Mouse (Mus musculus): ENCODE results near the gene Vps25. TPM values are rescaled to one million over a fixed set of nuclear protein-coding genes. Genes with fewer than 3 reads are reported as not detected.

Gene Vps25
- total RNA-seq, 2 experiments from 2014 or later: 40.2 to 53.4 TPM

DNA sequence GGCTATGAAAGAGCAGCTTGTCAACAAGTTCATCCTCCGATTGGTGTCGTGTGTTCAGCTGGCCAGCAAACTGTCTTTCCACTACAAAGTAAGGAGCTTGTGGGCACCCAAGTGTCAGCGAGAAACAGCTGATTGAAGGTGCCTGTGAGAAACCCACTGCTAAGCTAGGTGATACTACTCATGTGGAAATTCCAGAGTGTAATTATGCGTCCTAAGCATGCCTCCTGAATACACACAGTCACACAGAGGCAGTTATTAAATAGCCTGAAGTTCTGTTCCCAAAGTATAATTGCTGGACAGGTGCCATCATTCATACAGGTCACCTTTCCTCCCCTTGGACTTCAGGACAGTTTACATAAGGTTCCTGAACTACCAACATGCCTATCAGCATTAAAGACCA lies 30.3 kb downstream of the Vps25 start:
- DNase-seq: no peak
- TF ChIP-seq CTCF (IDR thresholded peaks at IDR 0.05): no peak

GRCm38 (mm10) chr11:101287306-101287705 lies 33.8 kb downstream of the Vps25 start:
- DNase-seq: no peak
- Histone ChIP-seq H3K27ac (no peak overlapping the region), H3K4me3 (no peak overlapping the region)
- TF ChIP-seq CTCF (IDR thresholded peaks at IDR 0.05): no peak
- intact Hi-C loops (cut with DNase I): no loop called here

More for the DNA sequence above, 30.3 kb downstream of the Vps25 start:
- intact Hi-C loops (cut with DNase I): no loop called here
- H3K4me3 ChIP-seq: no peak overlapping the region
- no peak overlapping the region for H3K27ac ChIP-seq

DNA sequence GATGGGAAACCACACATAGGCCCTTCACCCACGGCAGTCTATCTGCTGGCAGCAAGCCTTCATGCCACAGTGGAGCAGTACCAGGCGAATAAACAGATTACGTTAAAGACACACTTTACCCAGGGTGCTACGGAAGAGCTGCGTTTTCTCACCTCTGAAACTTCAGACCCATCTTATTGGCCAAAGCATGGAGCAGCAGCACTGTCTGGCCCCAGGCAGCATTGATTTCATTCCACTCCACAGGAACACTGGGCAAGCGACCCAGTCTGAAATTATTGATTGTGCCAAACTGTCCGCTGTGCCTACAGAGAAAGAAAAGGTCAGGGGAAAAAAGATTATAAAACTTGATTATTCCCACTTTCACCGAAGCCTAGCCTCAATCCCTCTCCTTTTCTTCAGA lies 37.7 kb downstream of the Vps25 start:
- H3K4me3 ChIP-seq: no peak overlapping the region
- DNase-seq: no peak
- TF ChIP-seq CTCF (IDR thresholded peaks at IDR 0.05): no peak
- H3K27ac ChIP-seq: no peak overlapping the region
- intact Hi-C loops (cut with DNase I): no loop called here

DNA sequence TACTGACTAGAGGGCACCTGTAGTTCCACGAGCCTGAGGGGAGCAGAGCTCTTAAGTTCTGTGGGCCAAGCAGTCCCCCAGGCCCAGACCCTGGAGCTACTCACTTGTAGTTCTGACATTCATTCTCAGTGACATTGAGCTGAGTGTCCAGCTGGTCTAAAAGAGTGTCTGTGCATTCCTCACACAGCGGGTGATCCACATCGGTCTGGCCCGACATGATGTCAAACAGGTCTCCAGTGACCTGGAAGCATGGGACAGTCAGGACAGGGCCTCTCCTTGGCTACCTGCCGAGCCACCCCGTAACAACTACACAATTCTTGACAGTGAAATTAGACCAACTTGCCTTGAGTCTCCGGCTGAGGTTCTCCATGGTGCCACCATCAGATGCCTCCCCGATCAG lies 41.7 kb downstream of the Vps25 start:
- no peak for DNase-seq
- Histone ChIP-seq H3K27ac (no peak overlapping the region), H3K4me3 (no peak overlapping the region)
- intact Hi-C loops (cut with DNase I): no loop called here
- TF ChIP-seq CTCF (IDR thresholded peaks at IDR 0.05): no peak

GRCm38 (mm10) chr11:101300881-101301280 lies 47.4 kb downstream of the Vps25 start:
- no peak overlapping the region for H3K27ac ChIP-seq
- intact Hi-C loops (cut with DNase I): loop anchor here (5.0 kb wide), 1 partner anchor 49 kb away; the partner anchor contains the start of gene Vps25
- TF ChIP-seq CTCF (IDR thresholded peaks at IDR 0.05): no peak
- peak overlapping the region; percentile 91 for H3K4me3 ChIP-seq
- DNase-seq: no peak

GRCm38 (mm10) chr11:101301299-101302003 lies 47.9 kb downstream of the Vps25 start:
- intact Hi-C loops (cut with DNase I): loop anchor here (1.0 to 5.0 kb wide), 2 partner anchors 49 to 90 kb away; partner anchors contain the start of gene Vps25
- no peak for DNase-seq
- no peak for TF ChIP-seq CTCF (IDR thresholded peaks at IDR 0.05)
- peak overlapping the region; percentile 91 for H3K4me3 ChIP-seq
- H3K27ac ChIP-seq: peak overlapping the region; percentile 94

- peak; percentile 98 for DNase-seq
- H3K4me3 ChIP-seq: peak within 1 kb of the TSS; percentile 91
- TF ChIP-seq CTCF (IDR thresholded peaks at IDR 0.05): peak; percentile 97
- peak within 1 kb of the TSS; percentile 94 for H3K27ac ChIP-seq
- intact Hi-C loops (cut with DNase I): loop anchor here (1.0 to 5.0 kb wide), 2 partner anchors 50 to 91 kb away; partner anchors contain the start of gene Vps25
Observed at GRCm38 (mm10) chr11:101302004-101302798, 48.7 kb downstream of the Vps25 start, which contains the start of gene Becn1. TSS of gene Becn1 (minus strand) at chr11:101302286.

- intact Hi-C loops (cut with DNase I): no loop called here
- no peak for DNase-seq
- H3K4me3 ChIP-seq: no peak overlapping the region
- TF ChIP-seq CTCF (IDR thresholded peaks at IDR 0.05): no peak
- H3K27ac ChIP-seq: no peak overlapping the region
Observed at GRCm38 (mm10) chr11:101307744-101308143, 54.2 kb downstream of the Vps25 start.

Other genes starting within 250 kb of the Vps25 start
- 10 to 100 TPM; 59.6 to 65.2 TPM for gene Atp6v0a1, start 244.3 kb upstream of the Vps25 start, total RNA-seq (2021)
- 1 to 10 TPM; 3.3 to 4.1 TPM for gene Naglu, start 183.7 kb upstream of the Vps25 start, total RNA-seq (2021)
- under 1 TPM in 1 of 2 experiments, not detected in 1; 0.18 TPM for gene Hsd17b1, start 175.3 kb upstream of the Vps25 start, total RNA-seq (2021)
- 1 to 10 TPM; 7.1 to 9.8 TPM for gene Coasy, start 171.1 kb upstream of the Vps25 start, total RNA-seq (2021)
- 10 to 100 TPM; 12.5 to 14.4 TPM for gene Mlx, start 166.4 kb upstream of the Vps25 start, total RNA-seq (2021)
- 1 to 10 TPM; 1.5 to 2.2 TPM for gene Psmc3ip, start 158.3 kb upstream of the Vps25 start, total RNA-seq (2021)
- 10 to 100 TPM; 30.3 to 31.1 TPM for gene Retreg3, start 133.8 kb upstream of the Vps25 start, total RNA-seq (2021)
- 10 to 100 TPM; 22.0 to 30.2 TPM for gene Tubg1, start 133.8 kb upstream of the Vps25 start, total RNA-seq (2021)
- gene Tubg2, start 97.8 kb upstream of the Vps25 start, total RNA-seq (2021): 1 to 10 TPM; 2.4 to 3.6 TPM
- 1 to 10 TPM; 1.2 to 1.6 TPM for gene Cntnap1, start 83.2 kb upstream of the Vps25 start, total RNA-seq (2021)
- gene Plekhh3, start 82.4 kb upstream of the Vps25 start, total RNA-seq (2021): 10 to 100 TPM; 20.7 to 35.3 TPM
- not detected for gene Ccr10, start 78.3 kb upstream of the Vps25 start, total RNA-seq (2021)
- 10 to 100 TPM; 25.9 to 26.3 TPM for gene Ezh1, start 27.2 kb upstream of the Vps25 start, total RNA-seq (2021)
- 10 to 100 TPM; 34.8 to 37.0 TPM for gene Ramp2, start 7.7 kb upstream of the Vps25 start, total RNA-seq (2021)
- under 1 TPM; 0.08 to 0.22 TPM for gene Wnk4, start 6.9 kb downstream of the Vps25 start, total RNA-seq (2021)
- gene Cntd1, start 25.3 kb downstream of the Vps25 start, total RNA-seq (2021): under 1 TPM; 0.20 to 0.36 TPM
- gene Coa3, start 25.4 kb downstream of the Vps25 start, total RNA-seq (2021): 10 to 100 TPM; 63.0 to 87.7 TPM
- gene Becn1, start 48.6 kb downstream of the Vps25 start, total RNA-seq (2021): 10 to 100 TPM; 79.6 to 85.8 TPM
- gene Psme3, start 62.5 kb downstream of the Vps25 start, total RNA-seq (2021): 10 to 100 TPM; 70.0 to 71.6 TPM
- 1 to 10 TPM in 1 of 2 experiments, under 1 TPM in 1; 0.64 to 1.4 TPM for gene Aoc2, start 71.4 kb downstream of the Vps25 start, total RNA-seq (2021)
- 1 to 10 TPM; 4.0 to 6.1 TPM for gene Aoc3, start 76.9 kb downstream of the Vps25 start, total RNA-seq (2021)
- not detected for gene G6pc, start 113.9 kb downstream of the Vps25 start, total RNA-seq (2021)
- 10 to 100 TPM; 17.1 to 24.9 TPM for gene Aarsd1, start 163.9 kb downstream of the Vps25 start, total RNA-seq (2021)
- 1 to 10 TPM; 7.9 to 8.4 TPM for gene Gm27029, start 171.1 kb downstream of the Vps25 start, total RNA-seq (2021)
- 1 to 10 TPM; 7.3 to 8.8 TPM for gene Rundc1, start 171.4 kb downstream of the Vps25 start, total RNA-seq (2021)
- gene Ptges3l, start 171.6 kb downstream of the Vps25 start, total RNA-seq (2021): 10 to 100 TPM; 82.0 to 90.7 TPM
- 10 to 100 TPM; 31.9 to 49.4 TPM for gene Rpl27, start 188.6 kb downstream of the Vps25 start, total RNA-seq (2021)
- 10 to 100 TPM in 1 of 2 experiments, 1 to 10 TPM in 1; 8.6 to 14.3 TPM for gene Ifi35, start 194.7 kb downstream of the Vps25 start, total RNA-seq (2021)
- 1 to 10 TPM; 3.3 to 3.5 TPM for gene Rnd2, start 211.3 kb downstream of the Vps25 start, total RNA-seq (2021)
- 10 to 100 TPM; 10.0 to 14.5 TPM for gene Vat1, start 212.5 kb downstream of the Vps25 start, total RNA-seq (2021)

Measured in gastrocnemius, adult 2 months (tissue).